Mouse (Mus musculus): Measurements from ENCODE around the gene Bicc1. TPM values are rescaled to one million over a fixed set of nuclear protein-coding genes. Genes with fewer than 3 reads are reported as not detected.

The Bicc1 gene
- polyA plus RNA-seq, 1 experiment from 2014 or later, result 5.2 TPM

GRCm38 (mm10) chr10:70939751-70940150 lies 219.7 kb downstream of the Bicc1 start:
- H3K27me3 ChIP-seq (replicated peaks; ENCODE audit: low read depth, poor library complexity, severe bottlenecking), result no peaks in the 10 kb centered on the region
- H3K36me3 ChIP-seq (replicated peaks), result peaks cover 4% of the 10 kb centered on the region; the same call in 1 of the 2 replicates
- DNase-seq (ENCODE audit: low spot score), result no peak
- no peak overlapping the region for H3K4me3 ChIP-seq
- H3K27ac ChIP-seq (replicated peaks), result no peak overlapping the region
- no peaks in the 10 kb centered on the region; the same call in 1 of the 2 replicates for H3K4me1 ChIP-seq
- WGBS, result 82% methylated on average over 12 of the region's 12 CpGs
- H3K9me3 ChIP-seq, result no peaks in the 10 kb centered on the region

GRCm38 (mm10) chr10:70937450-70937849 lies 222.1 kb downstream of the Bicc1 start:
- H3K4me3 ChIP-seq, result no peak overlapping the region
- H3K27me3 ChIP-seq (replicated peaks; ENCODE audit: low read depth, poor library complexity, severe bottlenecking), result no peaks in the 10 kb centered on the region
- WGBS, result 88% methylated on average over 6 of the region's 6 CpGs
- no peaks in the 10 kb centered on the region for H3K4me1 ChIP-seq
- no peak for DNase-seq (ENCODE audit: low spot score)
- peaks cover 4% of the 10 kb centered on the region; the same call in 1 of the 2 replicates for H3K36me3 ChIP-seq (replicated peaks)
- no peak overlapping the region for H3K27ac ChIP-seq (replicated peaks)
- H3K9me3 ChIP-seq, result 0 out of 2 replicates have a peak, but pooled peaks cover 2% of the 10 kb centered on the region

- 86% methylated on average over 3 of the region's 3 CpGs for WGBS
- Histone ChIP-seq H3K27ac (replicated peaks) (no peak overlapping the region), H3K9me3 (0 out of 2 replicates have a peak, but pooled peaks cover 2% of the 10 kb centered on the region), H3K36me3 (replicated peaks) (peaks cover 4% of the 10 kb centered on the region; the same call in 1 of the 2 replicates), H3K4me3 (no peak overlapping the region), H3K4me1 (no peaks in the 10 kb centered on the region), H3K27me3 (replicated peaks; ENCODE audit: low read depth, poor library complexity, severe bottlenecking) (no peaks in the 10 kb centered on the region)
- DNase-seq (ENCODE audit: low spot score), result no peak
Measured at GRCm38 (mm10) chr10:70936008-70936407, 223.5 kb downstream of the Bicc1 start.

GRCm38 (mm10) chr10:70926126-70926525 lies 233.4 kb downstream of the Bicc1 start:
- Histone ChIP-seq H3K36me3 (replicated peaks) (peaks cover 7% of the 10 kb centered on the region; the same call in 1 of the 2 replicates), H3K27ac (replicated peaks) (no peak overlapping the region), H3K4me3 (no peak overlapping the region), H3K9me3 (no peaks in the 10 kb centered on the region), H3K27me3 (replicated peaks; ENCODE audit: low read depth, poor library complexity, severe bottlenecking) (no peaks in the 10 kb centered on the region), H3K4me1 (no peaks in the 10 kb centered on the region)
- DNase-seq (ENCODE audit: low spot score), result no peak
- WGBS, result 91% methylated on average over 4 of the region's 4 CpGs

- H3K4me3 ChIP-seq, result no peak overlapping the region
- H3K27ac ChIP-seq (replicated peaks), result no peak overlapping the region
- H3K36me3 ChIP-seq (replicated peaks), result no peaks in the 10 kb centered on the region; the same call in 1 of the 2 replicates
- 91% methylated on average over 3 of the region's 3 CpGs for WGBS
- no peak for DNase-seq (ENCODE audit: low spot score)
- no peaks in the 10 kb centered on the region for H3K9me3 ChIP-seq
- H3K27me3 ChIP-seq (replicated peaks; ENCODE audit: low read depth, poor library complexity, severe bottlenecking), result no peaks in the 10 kb centered on the region
- no peaks in the 10 kb centered on the region for H3K4me1 ChIP-seq
Measured at GRCm38 (mm10) chr10:70924348-70924747, 235.2 kb downstream of the Bicc1 start.

GRCm38 (mm10) chr10:70923936-70924335 lies 235.6 kb downstream of the Bicc1 start:
- 88% methylated on average over 3 of the region's 3 CpGs for WGBS
- no peak for DNase-seq (ENCODE audit: low spot score)
- H3K4me3 ChIP-seq, result no peak overlapping the region
- H3K27me3 ChIP-seq (replicated peaks; ENCODE audit: low read depth, poor library complexity, severe bottlenecking), result no peaks in the 10 kb centered on the region
- no peak overlapping the region for H3K27ac ChIP-seq (replicated peaks)
- H3K9me3 ChIP-seq, result no peaks in the 10 kb centered on the region
- H3K36me3 ChIP-seq (replicated peaks), result no peaks in the 10 kb centered on the region
- no peaks in the 10 kb centered on the region for H3K4me1 ChIP-seq

- Histone ChIP-seq H3K9me3 (peaks cover 5% of the 10 kb centered on the region; the same call in 1 of the 2 replicates), H3K4me1 (no peaks in the 10 kb centered on the region), H3K27ac (replicated peaks) (no peak overlapping the region), H3K36me3 (replicated peaks) (no peaks in the 10 kb centered on the region), H3K27me3 (replicated peaks; ENCODE audit: low read depth, poor library complexity, severe bottlenecking) (no peaks in the 10 kb centered on the region), H3K4me3 (no peak overlapping the region)
- 95% methylated on average over 6 of the region's 6 CpGs for WGBS
- DNase-seq (ENCODE audit: low spot score), result no peak
Measured at GRCm38 (mm10) chr10:70921481-70921880, 238.0 kb downstream of the Bicc1 start.

GRCm38 (mm10) chr10:70919851-70920250 lies 239.6 kb downstream of the Bicc1 start:
- Histone ChIP-seq H3K9me3 (peaks cover 5% of the 10 kb centered on the region; the same call in 1 of the 2 replicates), H3K27me3 (replicated peaks; ENCODE audit: low read depth, poor library complexity, severe bottlenecking) (no peaks in the 10 kb centered on the region), H3K4me3 (no peak overlapping the region), H3K36me3 (replicated peaks) (no peaks in the 10 kb centered on the region), H3K4me1 (no peaks in the 10 kb centered on the region), H3K27ac (replicated peaks) (no peak overlapping the region)
- WGBS, result 54% methylated on average over 1 of the region's 1 CpGs
- DNase-seq (ENCODE audit: low spot score), result no peak

GRCm38 (mm10) chr10:70919031-70919663 lies 240.4 kb downstream of the Bicc1 start:
- Histone ChIP-seq H3K9me3 (peaks cover 5% of the 10 kb centered on the region; the same call in 1 of the 2 replicates), H3K27me3 (replicated peaks; ENCODE audit: low read depth, poor library complexity, severe bottlenecking) (no peaks in the 10 kb centered on the region), H3K27ac (replicated peaks) (no peak overlapping the region), H3K36me3 (replicated peaks) (no peaks in the 10 kb centered on the region), H3K4me3 (no peak overlapping the region), H3K4me1 (no peaks in the 10 kb centered on the region)
- 86% methylated on average over 13 of the region's 13 CpGs for WGBS
- no peak for DNase-seq (ENCODE audit: low spot score)

GRCm38 (mm10) chr10:70916697-70917096 lies 242.8 kb downstream of the Bicc1 start:
- H3K27me3 ChIP-seq (replicated peaks; ENCODE audit: low read depth, poor library complexity, severe bottlenecking), result no peaks in the 10 kb centered on the region
- 85% methylated on average over 6 of the region's 6 CpGs for WGBS
- H3K4me3 ChIP-seq, result no peak overlapping the region
- no peak overlapping the region for H3K27ac ChIP-seq (replicated peaks)
- no peaks in the 10 kb centered on the region for H3K4me1 ChIP-seq
- H3K9me3 ChIP-seq, result peaks cover 5% of the 10 kb centered on the region; the same call in 1 of the 2 replicates
- DNase-seq (ENCODE audit: low spot score), result no peak
- no peaks in the 10 kb centered on the region for H3K36me3 ChIP-seq (replicated peaks)

GRCm38 (mm10) chr10:70915096-70915495 lies 244.4 kb downstream of the Bicc1 start:
- H3K36me3 ChIP-seq (replicated peaks), result no peaks in the 10 kb centered on the region
- no peaks in the 10 kb centered on the region for H3K27me3 ChIP-seq (replicated peaks; ENCODE audit: low read depth, poor library complexity, severe bottlenecking)
- no peak overlapping the region for H3K27ac ChIP-seq (replicated peaks)
- WGBS, result 95% methylated on average over 6 of the region's 6 CpGs
- peaks cover 5% of the 10 kb centered on the region; the same call in 1 of the 2 replicates for H3K9me3 ChIP-seq
- H3K4me1 ChIP-seq, result no peaks in the 10 kb centered on the region
- no peak overlapping the region for H3K4me3 ChIP-seq
- no peak for DNase-seq (ENCODE audit: low spot score)

- Histone ChIP-seq H3K4me3 (no peak overlapping the region), H3K27ac (replicated peaks) (no peak overlapping the region), H3K27me3 (replicated peaks; ENCODE audit: low read depth, poor library complexity, severe bottlenecking) (no peaks in the 10 kb centered on the region), H3K36me3 (replicated peaks) (no peaks in the 10 kb centered on the region), H3K4me1 (peaks cover 4% of the 10 kb centered on the region; the same call in 1 of the 2 replicates), H3K9me3 (no peaks in the 10 kb centered on the region)
- 70% methylated on average over 7 of the region's 7 CpGs for WGBS
- DNase-seq (ENCODE audit: low spot score), result no peak
Measured at GRCm38 (mm10) chr10:70903936-70904335, 255.6 kb downstream of the Bicc1 start.

- H3K27ac ChIP-seq (replicated peaks), result no peak overlapping the region
- H3K4me3 ChIP-seq, result no peak overlapping the region
- no peaks in the 10 kb centered on the region for H3K27me3 ChIP-seq (replicated peaks; ENCODE audit: low read depth, poor library complexity, severe bottlenecking)
- no peak for DNase-seq (ENCODE audit: low spot score)
- no peaks in the 10 kb centered on the region for H3K36me3 ChIP-seq (replicated peaks)
- 68% methylated on average over 5 of the region's 5 CpGs for WGBS
- peaks cover 4% of the 10 kb centered on the region; the same call in 1 of the 2 replicates for H3K4me1 ChIP-seq
- no peaks in the 10 kb centered on the region for H3K9me3 ChIP-seq
Measured at GRCm38 (mm10) chr10:70902751-70903485, 256.6 kb downstream of the Bicc1 start.
